Mouse (Mus musculus) layer of hippocampus, adult 11-12 months (tissue): ENCODE data around the gene Rb1.

ENCODE experiments used
- DNase-seq: peaks from one replicate; pipeline ENCODE4 v3.0.0; 2022; ENCODE audit warnings: low spot score

Gene Rb1

DNA sequence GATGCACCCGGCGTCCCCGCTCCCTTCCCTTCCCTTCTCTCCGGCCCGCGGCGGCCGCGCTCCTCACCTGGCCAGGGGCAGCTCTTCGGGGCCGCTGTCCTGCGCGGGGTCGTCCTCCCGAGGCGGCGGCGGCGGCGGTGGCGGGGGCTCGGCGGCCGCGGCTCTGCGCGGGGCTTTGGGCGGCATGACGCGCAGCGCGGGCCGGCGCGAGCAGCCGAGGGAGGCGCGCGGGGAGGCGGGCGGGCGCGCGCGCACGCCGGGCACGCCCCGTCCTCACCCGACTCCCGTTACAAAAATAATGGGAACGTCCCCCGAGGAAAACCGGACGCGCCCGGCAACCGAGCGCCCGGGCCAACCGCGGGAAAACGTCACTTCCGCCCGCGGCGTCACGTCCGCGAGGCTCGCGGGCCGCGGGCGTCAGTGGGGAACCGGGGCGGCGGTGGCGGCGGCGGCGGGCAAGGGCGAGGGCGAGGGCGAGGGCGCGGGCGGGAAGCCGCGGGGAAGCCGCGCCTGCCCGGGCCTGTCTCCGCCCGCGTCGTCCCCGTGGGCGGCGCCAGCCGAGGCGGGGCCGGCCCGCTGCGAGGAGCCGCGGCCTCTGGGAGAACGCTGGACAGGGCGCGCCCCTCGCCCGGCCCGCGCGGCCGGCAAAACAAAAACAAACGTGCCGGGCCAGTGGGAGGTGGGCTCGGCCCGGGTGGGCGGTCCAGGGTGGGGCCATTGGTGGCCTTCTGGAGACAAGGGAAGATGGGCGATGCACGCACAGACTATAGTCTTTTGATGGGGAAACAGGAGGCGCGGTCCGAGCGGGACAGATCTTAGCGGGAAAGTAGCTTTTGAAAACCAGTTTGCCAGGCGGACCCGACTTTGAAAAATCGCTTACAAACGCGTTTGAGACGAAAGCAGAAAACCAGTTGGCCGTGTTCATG is at the start of gene Rb1:
Gene Rb1 (minus strand): TSS at position 367 of the 926 bp plus-strand sequence.
- peak; percentile 76 for DNase-seq

DNA sequence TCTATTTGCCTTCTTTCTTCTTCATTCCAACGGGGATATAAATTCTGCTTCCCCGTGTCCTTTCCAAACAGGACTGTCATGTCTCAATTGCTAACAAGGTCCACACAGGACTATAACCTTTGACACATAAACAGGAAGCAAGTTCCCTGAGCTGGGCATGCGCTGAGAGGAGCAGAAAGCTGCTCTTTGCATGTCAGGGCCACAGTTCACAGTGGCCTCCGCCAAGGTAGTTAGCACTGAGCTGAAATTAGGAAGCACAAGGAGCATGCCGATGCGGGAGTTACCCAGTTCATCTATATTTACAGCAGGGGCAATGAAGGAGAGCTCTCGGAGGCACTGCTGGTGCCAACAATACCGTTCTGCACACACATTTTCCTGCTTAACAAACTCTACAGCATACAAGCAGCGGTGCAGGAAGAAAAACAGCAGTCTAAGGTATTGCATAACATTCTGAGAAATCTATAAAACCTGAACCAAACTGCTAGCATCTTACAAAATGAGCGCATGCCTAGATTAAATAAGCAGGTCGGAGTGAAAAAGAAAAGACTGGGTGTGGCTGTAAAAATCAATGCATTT is 48.8 kb upstream of the Rb1 start:
- no peak for DNase-seq

DNA sequence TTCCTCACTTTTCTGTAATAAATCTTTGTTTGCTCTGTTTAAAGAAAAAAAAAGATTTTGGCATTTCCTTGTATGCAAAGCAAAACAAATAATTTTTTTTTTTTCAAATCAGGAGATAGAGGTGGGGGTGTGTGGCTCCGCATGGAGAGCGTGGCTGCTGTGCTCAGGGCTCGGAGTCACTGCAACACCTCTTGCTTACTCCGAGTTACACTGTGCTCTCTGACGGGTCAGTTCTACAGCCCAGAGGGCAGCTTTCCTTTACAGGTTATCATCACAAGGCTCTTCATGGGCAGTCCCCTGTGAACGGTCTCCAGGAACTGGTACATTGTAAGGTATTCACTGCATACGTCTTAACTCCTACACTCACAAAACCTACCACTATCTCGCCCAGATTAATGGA is 48.0 kb upstream of the Rb1 start:
- DNase-seq, result no peak

DNA sequence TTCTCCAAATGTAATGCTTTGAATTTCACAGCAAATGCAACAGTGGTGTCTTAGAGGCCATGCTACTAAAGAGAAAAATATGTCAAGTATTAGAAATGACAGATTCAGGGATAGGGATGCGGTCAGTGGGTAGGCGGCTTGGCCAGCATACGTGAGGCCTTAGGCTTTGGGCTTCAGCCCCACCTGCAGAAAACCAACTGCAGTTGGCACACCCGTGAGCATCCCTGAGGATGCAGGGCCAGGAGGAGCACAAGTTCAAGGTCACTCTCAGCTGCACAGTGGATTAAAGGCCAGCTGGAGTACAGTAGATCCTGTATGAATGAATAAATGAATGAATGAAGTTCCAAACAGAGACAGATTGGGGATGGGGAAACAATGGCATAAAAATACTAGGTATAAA is 47.4 kb upstream of the Rb1 start:
- DNase-seq, result no peak

DNA sequence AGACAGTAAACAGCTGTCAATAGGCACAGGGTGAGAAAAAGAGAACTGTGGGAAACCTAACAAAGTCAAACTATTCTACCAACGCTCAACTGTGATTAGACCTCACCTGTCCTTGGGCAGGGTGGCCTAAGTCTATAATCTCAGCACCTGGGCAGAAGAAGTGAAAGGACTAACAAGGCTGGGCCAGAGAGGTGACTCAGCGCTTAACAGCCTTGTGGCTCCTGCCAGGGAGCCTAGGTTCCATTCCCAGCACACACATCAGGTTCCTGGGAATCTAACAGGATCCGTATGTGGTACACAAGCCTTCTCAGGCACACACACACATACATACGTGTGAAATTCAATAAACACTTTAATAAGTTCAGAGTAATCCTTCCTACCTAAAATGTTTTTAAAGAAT is 46.0 kb upstream of the Rb1 start:
- no peak for DNase-seq

DNA sequence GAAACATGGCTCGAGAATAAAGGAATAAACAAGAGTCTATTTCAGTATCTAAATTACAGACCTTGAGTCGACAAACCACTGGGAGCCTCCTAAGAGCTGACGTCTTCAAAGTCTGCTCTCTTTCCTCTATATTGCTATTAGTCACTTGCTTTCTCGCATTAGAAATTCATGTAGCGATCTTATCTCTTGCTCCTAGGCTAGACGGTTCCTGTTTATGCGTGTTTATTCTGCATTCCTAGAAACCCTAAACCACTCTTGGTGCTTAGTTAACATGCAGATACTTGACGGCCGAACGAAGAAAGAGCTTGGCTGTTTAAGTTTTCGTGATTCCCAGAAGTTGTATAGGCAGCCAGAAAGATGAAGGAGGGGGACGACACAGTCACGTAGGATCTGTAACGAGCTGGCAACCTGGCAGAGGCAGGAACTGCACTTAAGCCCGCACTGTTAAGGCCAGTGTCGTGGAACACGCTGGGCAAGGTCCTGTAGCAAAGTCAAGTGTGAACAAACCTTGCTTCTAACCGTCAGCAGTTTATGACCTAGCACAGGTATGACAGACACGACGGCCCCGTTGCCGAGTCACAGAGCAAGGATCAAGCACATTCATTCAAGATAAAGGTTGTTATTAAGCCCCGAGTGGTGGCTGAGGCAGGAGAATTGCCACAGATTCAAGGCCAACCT is 45.2 kb upstream of the Rb1 start:
- DNase-seq, result no peak

DNA sequence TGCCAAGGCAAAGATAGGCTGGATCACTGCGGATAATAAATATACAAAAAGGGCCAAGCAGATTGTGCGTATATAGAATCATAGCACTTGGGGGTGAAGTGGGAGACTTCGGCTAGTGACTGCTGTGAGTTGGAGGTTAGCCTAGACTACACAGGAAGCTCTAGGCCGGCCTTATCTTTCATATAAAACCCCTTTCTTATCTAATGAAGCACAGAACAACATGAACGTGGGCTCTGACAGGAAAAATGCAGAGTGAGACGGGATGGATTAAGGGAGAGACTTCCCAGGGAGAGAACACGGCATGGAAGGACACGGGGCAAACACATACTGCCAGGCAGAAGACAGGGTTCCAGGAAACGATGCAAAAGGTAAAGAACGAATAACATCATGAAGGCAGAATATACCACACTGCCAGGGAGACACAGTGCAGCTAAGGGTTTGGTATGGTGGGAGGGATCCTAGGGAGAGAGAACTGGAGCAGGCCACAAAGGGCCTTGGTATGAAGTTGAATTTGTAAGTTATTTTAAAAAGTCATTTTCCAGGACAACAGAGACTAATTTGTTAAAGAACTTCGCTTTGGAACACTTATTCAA is 44.6 kb upstream of the Rb1 start:
- DNase-seq, result no peak

DNA sequence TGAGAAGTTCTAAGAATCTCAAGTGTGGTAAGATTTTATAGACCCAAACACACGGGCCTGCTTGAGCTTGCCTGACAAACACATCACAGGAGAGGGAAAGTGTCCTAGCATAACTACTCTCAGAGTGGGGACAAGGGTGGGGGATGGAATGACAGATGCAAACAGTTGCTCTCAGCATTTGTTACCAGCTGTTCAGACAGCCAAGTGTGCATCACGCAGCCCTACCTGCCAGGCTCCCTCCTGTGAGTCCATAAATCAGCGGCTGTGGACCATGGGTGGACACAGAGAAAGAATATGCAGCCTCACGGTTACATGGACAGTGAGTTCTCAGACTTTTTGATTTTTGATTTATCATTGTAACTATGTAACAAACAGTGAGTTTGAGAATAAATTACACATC is 44.0 kb upstream of the Rb1 start:
- DNase-seq, result no peak

DNA sequence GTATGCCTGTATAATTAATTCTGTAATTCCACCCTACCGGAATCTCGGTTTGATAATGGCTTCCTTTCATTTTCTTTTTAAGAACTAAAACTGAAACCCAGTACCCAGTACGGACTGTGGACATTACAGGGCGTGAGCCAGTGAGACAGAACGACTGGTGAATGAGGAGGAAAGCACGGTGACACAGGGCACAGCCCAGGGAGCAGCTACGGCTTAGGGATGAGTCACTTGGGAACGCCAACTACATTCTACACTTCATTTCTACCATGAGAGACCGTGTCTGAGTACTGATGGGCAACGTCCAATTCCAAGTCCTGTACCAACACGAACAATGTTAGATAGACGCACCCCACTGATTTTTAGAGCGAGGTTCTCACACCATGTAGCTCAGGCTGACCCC is 43.3 kb upstream of the Rb1 start:
- no peak for DNase-seq

DNA sequence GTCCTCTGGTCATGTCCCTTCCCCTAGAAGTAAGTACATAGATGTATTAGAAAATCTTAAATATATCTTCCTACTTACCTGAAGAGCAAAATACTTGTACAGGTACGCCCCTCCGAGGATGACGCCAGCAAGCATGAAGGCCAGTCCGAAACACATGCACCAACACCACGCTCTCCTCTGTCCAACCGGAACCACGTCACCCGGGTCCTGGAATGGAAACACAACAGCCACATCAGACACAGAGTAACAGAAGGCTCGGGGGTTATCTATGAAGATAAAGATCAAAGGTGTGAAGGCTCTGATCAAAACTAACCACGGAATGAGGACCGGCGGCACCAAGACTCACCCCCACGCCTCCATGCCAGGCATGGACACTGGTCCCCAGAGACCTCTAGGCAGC is 42.6 kb upstream of the Rb1 start:
- DNase-seq, result no peak

DNA sequence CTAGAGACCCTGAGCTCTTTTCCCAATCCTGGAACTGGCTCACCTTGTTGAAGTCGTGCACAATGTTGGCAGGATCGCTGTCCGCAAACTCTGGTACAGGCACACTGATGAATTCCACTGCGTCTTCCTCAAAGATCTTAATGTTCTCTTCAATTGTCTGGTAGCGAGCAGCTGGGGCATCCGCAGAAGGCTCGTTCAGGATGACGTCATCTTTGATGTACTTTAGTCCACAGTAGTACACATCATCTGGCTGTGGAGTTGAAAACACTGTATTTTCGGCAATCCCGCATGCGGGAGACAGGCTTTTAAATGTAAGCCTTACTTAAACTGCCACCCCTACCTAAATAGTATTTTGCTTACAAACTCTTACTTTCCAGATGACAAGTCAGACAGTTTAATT is 40.7 kb upstream of the Rb1 start:
- DNase-seq, result no peak

DNA sequence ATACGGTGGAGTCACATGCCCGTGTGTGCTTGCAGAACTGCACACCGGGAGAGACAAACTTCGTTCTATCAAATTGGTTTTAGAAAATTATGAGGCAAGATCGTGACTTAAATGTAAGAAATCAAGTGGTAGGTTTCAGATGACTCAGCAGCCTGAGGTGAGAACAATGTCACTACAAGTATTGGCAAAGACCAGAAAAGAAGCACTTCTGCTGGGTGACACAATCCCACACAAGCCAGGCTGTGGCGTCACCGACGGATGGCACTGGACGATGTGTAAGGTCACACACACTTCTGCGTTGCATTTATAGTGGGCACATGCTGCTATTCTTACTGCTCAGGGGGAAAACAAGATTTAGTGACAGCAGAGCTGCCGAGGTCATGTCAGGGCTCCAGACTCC is 38.2 kb upstream of the Rb1 start:
- no peak for DNase-seq

DNA sequence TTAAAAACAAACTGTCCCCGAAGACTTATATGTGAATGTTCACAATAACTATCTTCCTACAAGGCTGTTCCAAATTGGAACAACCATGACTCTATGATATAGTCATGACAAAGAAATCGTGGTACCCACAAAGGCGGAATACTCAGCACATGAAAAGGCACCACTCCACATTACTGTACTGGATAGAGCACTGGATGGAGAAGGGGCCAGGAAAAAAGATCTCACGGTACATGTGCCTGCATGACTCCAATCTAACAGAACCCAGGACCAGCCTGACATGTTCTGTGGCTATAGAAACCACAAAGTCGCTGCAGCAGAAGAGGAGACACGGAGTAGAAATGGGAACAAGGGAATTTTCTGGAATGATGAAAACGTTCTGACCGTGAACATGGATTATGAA is 29.1 kb upstream of the Rb1 start:
- DNase-seq, result no peak

DNA sequence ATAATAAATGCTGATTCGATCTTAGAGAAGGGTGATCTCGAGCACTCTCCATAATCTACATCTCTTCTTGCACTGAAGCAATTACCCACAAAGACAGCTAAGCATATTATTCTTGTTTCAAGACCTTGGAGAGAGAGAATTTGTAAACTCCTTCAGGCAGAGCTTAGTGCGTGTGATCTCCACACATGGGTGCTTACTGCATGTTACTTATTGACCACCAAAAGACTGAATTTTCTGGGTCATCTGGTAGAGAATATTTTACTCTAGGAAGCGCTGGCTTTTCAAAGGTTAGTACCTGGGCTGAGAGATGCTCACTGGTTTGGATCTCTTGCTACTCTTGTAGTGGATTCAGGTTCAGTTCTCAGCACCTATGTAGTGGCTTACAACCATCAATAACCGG is 25.5 kb upstream of the Rb1 start:
- DNase-seq, result no peak

DNA sequence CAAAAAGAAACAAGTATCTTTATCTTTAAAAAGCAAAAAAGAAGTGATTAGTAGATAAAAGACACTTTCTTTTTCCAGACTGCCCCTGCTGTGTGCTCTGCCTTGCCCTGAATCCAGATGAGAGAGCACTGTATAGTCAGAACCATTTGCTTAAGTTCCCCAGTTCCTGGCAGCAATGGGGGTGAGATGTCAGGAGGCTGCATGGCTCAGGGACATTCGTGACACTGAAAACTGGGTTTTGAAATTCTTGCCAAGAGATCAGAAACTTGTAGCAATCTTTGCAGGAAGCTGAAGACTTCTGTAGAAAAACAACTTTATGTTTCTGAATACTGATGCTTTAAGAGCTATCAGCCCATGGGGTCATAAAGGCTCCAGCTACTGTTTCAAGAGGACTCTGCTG is 24.4 kb upstream of the Rb1 start:
- no peak for DNase-seq

DNA sequence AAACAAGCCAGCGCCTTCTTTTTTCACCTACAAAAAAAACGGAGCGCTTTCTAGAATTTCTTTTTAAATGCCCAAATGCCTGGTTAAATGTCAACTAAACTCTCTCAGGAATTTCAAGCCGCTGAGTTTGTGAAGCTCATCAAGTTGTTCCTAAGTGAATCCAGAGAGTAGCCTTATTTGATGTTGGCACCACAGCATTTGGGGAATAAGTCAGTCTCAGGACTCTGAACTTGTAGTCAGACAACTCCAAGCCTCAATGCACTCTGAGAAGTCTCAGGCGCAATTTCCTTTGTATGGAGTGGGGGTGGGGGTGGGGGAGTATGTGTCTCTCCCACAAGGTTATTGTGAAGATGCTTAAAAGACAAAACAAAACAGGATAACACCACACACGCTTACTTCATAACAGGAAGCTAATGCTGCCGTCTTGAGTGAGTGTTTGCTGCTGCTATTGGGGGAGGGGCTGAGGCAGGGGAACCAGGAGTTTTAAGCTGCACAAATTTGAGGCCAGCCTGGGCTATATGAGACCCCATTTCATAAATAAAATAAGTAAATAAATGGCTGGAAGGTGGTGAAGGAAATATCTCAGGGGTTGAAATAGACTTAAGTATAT is 23.5 kb upstream of the Rb1 start:
- no peak for DNase-seq

DNA sequence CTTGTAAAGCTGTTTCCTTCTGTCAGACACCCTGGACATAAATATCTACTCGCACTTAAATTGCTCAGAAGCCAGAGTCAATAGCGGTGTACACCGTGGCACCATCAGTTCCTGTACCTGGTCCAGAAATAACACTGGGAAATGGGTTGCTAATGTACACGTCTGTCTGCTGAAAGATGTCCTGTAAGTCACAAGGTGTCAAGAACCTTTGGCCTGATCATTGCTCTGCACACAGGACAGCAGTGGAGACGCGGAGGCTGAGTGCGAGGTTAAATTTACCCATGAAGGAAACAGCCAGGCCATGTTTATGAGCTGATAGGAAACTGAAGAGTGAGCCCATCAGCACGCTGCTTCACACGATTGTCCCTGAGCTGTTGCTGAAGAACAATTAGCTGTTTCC is 21.7 kb upstream of the Rb1 start:
- no peak for DNase-seq

DNA sequence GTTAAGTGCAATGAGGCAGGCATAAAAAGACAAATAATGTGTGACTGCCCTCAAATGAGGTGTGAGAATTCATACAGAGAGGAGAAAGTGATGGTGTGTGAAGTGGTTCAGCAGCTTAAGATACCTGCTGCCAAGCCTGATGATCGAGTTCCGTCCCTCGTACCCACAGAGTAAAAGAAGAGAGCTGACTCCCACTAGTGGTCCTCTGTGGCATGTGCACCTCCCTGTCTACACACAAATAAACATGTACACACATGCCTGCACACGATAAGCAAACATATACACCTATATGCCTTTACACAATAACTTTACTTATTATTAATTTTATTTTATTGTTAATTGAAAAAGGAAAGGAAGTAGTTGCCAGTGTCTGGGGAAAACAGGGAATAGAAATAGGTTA is 20.0 kb upstream of the Rb1 start:
- DNase-seq, result no peak

DNA sequence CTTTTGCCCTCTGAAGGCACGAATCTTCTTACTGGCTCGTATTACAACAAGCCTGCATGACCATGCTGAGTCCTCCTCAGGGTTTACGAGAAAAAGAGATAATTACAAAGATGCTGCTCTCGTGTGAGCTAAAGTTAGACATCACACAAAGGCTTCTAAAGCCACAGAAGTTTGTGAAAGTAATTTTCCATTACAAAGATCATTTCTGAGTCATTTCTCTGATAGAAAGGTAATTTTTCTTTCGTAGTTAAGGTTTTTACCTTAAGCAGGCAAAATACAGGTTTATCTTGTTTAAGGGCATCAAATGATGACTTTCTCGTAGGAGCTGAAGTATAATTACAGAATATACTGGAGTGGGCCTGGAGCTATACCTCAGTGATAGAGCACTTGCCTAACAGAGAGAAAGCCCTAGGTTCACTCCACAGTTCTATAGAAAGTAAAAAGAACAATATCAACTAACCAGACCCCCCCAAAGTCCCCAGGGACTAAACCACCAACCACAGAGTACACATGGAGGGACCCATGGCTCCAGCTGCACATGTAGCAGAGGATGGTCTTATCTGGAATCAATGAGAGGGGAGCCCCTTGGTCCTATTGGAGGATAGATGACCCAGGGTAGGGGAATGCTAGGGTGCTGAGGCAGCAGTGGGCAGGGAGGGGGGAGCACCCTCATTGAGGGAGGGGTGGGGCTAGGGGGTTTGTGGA is 14.6 kb upstream of the Rb1 start:
- DNase-seq, result no peak

DNA sequence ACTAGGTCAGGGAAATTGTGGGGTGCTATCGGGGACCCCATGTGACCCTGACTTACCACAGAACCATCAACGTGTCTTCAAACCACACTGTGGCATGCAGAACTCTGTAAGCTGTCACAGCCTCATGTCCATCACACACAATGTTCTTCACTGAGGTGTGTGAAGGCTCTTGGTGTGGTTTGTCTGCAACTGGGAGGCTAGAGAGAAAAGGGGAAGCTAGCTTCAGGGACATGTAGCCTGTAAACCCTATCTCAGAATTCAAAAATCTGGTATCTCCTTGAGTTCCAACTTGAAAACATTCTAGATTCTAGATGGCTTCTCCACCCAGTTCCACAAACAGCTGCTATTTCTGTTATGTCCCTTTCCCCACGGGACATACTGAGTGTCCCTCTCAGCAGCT is 14.0 kb upstream of the Rb1 start:
- no peak for DNase-seq

DNA sequence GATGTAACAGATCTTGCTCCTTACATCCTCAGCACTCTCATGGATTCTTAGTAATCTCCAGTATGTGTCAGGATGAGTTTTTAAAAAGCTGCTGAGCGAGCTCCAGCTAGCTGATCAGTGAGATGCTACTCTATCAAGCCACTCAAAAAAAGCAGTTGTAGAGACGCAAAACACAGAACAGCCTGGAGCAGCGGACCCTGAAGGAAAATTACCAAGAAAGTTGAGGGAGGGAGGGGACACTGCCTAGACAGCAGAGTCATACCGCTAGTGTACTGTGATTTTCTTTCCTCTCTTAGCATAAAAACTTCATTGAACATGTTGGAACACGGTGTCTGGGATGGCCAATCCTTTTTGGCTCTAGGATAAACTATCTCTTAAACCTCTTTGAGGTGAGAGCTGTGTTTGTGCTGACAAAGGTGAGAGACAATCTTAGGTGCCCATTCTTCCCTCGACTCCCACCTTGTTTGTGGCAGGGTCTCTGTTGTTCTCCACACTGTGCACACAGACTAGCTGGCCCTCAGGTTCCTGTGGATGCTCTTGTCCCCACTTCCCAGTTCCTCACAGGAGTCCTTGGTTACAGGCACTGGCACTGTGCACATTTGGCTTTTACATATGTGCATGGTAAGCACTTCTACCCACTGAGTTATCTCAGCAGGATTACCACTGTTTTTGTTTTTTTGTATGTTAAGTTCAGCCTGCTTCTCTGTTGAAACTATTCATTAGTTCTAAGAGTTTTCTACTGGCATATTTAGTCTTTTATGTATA is 10.9 kb upstream of the Rb1 start:
- no peak for DNase-seq
